Mouse (Mus musculus) limb, embryonic 13.5 days (tissue): ENCODE data around the gene Tmem206. TPM values are rescaled to one million over a fixed set of nuclear protein-coding genes. Genes with fewer than 3 reads are reported as not detected.
A peak's percentile ranks its signal among the peaks of the same experiment; 100 is the strongest.

Experiments
- ATAC-seq: fragments of 200-750 bp; cut with Nextera tagmentation; 2 replicates; pipeline ENCODE4 v1.8.0; 2017; ENCODE audit warnings: low read depth, moderate number of reproducible peaks, moderate TSS enrichment; ENCODE audit not compliant: low FRiP score
- H3K27ac ChIP-seq: fragments of 300-500 bp; sonication (generic); 2 replicates; pipeline ENCODE4 v1.5.1; 2015; ENCODE audit warnings: inconsistent platforms, mild to moderate bottlenecking, moderate library complexity
- H3K27me3 ChIP-seq: fragments of 300-500 bp; sonication (generic); 2 replicates; pipeline ENCODE4 v1.6.1; 2015; ENCODE audit warnings: mild to moderate bottlenecking, inconsistent platforms
- H3K36me3 ChIP-seq: fragments of 300-500 bp; sonication (generic); 2 replicates; pipeline ENCODE4 v1.6.1; 2015; ENCODE audit warnings: inconsistent platforms, mild to moderate bottlenecking, moderate library complexity
- H3K4me1 ChIP-seq: fragments of 300-500 bp; sonication (generic); 2 replicates; pipeline ENCODE4 v1.6.1; 2015; ENCODE audit warnings: inconsistent platforms
- H3K4me2 ChIP-seq: fragments of 300-500 bp; sonication (generic); replicated peaks from 2 replicates; pipeline ENCODE4 v1.6.1; 2015; ENCODE audit warnings: inconsistent platforms, mild to moderate bottlenecking, moderate library complexity
- H3K4me3 ChIP-seq: fragments of 300-500 bp; sonication (generic); 2 replicates; pipeline ENCODE4 v1.5.1; 2015; ENCODE audit warnings: moderate library complexity, mild to moderate bottlenecking, inconsistent platforms
- H3K9ac ChIP-seq: fragments of 300-500 bp; sonication (generic); 2 replicates; pipeline ENCODE4 v1.6.1; 2015; ENCODE audit warnings: mild to moderate bottlenecking, inconsistent platforms
- H3K9me3 ChIP-seq: fragments of 300-500 bp; sonication (generic); 2 replicates; pipeline ENCODE4 v1.6.1; 2016; ENCODE audit warnings: inconsistent platforms
- WGBS: fragments of 180-500 bp; shearing (Covaris S2); methylation state at CpG from one replicate; pipeline ENCODE4 v1.1.7; 2015; 5-methylcytosine and 5-hydroxymethylcytosine counted together
- polyA plus RNA-seq: library from polyadenylated mRNA; unstranded; fragments of >200 nt; fragmentation: Nextera tagmentation; extraction: Ambion mirVana; gene quantifications from 2 replicates; pipeline ENCODE4 v1.2.1, GENCODE M21; 2015

Gene Tmem206
- polyA plus RNA-seq, 1 experiment from 2014 or later = 21.5 TPM

DNA sequence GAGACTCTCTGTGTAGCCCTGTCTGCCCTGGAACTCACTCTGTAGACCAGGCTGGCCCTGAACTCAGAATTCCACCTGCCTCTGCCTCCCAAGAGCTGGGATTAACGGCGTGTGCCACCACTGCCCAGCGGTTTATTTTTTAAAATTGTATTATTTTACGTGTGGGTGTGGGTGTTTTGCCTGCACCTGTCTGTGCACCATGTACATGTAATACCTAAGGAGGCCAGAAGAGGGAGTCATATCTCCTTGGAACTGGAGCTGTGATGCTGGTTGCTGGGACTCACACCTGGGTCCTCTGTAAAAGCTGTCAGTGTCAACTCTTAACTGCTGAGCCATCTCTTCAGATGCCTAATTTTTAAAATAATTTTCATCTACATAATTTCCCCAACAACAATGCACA lies 38.8 kb downstream of the Tmem206 start:
- Histone ChIP-seq H3K27ac (no peak overlapping the region), H3K36me3 (peaks cover 23% of the 10 kb centered on the region), H3K4me3 (no peak overlapping the region), H3K27me3 (no peaks in the 10 kb centered on the region), H3K9me3 (no peaks in the 10 kb centered on the region), H3K9ac (no peak overlapping the region), H3K4me2 (no peak overlapping the region), H3K4me1 (peaks cover 3% of the 10 kb centered on the region)
- WGBS = 75% methylated on average over 4 of the region's 4 CpGs
- no peak for ATAC-seq

DNA sequence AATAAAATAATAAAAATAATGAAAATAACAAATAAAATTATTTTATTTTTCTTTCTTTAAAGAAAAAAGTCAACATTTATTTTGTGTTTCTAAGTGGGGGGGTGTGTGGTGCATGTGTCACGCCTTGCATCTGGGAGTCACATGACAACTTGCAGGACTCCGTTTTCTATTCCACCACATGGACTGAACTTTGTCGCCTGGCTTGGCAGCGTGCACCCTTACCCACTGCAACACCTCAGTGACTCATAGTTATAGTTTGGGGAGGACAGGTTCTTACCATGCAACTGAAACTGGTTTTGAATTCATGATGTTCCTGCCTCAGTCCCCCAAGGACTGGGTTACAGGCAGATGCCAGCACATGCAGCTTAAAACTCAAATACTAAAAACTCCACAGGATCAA lies 42.5 kb downstream of the Tmem206 start:
- 85% methylated on average over 4 of the region's 4 CpGs for WGBS
- Histone ChIP-seq H3K27me3 (no peaks in the 10 kb centered on the region), H3K9me3 (no peaks in the 10 kb centered on the region), H3K27ac (no peak overlapping the region), H3K4me2 (no peak overlapping the region), H3K9ac (no peak overlapping the region), H3K4me3 (no peak overlapping the region), H3K4me1 (peaks cover 6% of the 10 kb centered on the region), H3K36me3 (peaks cover 10% of the 10 kb centered on the region)
- no peak for ATAC-seq

GRCm38 (mm10) chr1:191369140-191369539 lies 43.4 kb downstream of the Tmem206 start:
- H3K4me3 ChIP-seq = no peak overlapping the region
- no peak overlapping the region for H3K9ac ChIP-seq
- no peaks in the 10 kb centered on the region for H3K9me3 ChIP-seq
- H3K27ac ChIP-seq = no peak overlapping the region
- H3K27me3 ChIP-seq = no peaks in the 10 kb centered on the region
- peaks cover 6% of the 10 kb centered on the region for H3K4me1 ChIP-seq
- ATAC-seq = no peak
- H3K4me2 ChIP-seq = no peak overlapping the region
- H3K36me3 ChIP-seq = peaks cover 10% of the 10 kb centered on the region

DNA sequence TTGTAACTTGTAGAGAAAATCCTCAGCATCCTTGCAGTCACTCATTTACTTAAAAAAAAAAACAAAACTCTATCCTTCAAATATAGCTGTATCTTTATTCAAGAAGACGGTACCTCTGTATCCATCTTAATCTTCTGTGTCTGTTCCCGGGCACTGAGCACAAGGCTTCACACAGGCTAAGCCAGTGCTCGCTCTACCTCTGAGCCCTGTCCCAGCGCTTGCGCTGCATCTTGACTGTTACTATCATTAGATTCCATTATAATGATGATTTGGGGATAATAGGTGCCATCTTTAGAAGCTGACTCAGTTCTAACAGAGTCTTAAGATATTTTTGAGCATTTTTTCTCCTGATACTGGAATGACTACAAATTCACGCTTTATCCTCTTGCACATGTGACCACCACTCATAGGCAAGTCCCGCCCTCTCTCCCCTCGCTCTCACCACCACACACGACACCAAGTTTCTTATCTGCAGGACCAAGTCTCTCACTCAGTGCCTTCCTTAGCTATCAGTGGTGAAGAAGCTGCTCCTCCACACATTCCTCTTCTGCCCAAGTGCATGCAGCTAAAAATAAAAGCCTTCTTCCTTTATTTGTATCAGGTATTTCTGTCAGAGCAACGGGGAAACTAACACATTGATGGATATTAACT lies 49.4 kb downstream of the Tmem206 start:
- Histone ChIP-seq H3K4me3 (no peak overlapping the region), H3K4me2 (no peak overlapping the region), H3K9ac (no peak overlapping the region), H3K9me3 (no peaks in the 10 kb centered on the region), H3K27me3 (no peaks in the 10 kb centered on the region), H3K4me1 (0 out of 2 replicates have a peak, but pooled peaks cover 3% of the 10 kb centered on the region), H3K36me3 (peaks cover 2% of the 10 kb centered on the region; the same call in 1 of the 2 replicates), H3K27ac (no peak overlapping the region)
- 90% methylated on average over 10 of the region's 10 CpGs for WGBS
- ATAC-seq = no peak

DNA sequence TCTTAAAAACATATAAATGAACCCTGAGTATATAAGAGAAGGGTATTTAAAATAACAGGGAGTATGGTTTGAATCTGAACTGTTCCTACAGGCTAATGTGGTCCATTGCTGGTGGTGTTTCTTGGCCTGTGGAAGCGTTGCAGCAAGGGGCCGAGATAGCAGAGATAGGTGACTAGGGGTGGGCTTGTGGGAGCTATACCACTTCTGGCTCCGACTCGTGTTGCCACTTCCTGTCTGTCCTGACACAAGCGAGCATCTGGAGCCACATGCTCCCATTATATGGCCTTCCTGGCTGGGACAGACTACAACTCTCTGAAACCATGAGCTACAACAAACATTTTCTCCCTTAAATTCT lies 49.9 kb downstream of the Tmem206 start:
- Histone ChIP-seq H3K9me3 (no peaks in the 10 kb centered on the region), H3K4me1 (0 out of 2 replicates have a peak, but pooled peaks cover 3% of the 10 kb centered on the region), H3K9ac (no peak overlapping the region), H3K4me2 (no peak overlapping the region), H3K27ac (no peak overlapping the region), H3K27me3 (no peaks in the 10 kb centered on the region), H3K4me3 (no peak overlapping the region), H3K36me3 (peaks cover 2% of the 10 kb centered on the region; the same call in 1 of the 2 replicates)
- no peak for ATAC-seq
- 82% methylated on average over 5 of the region's 5 CpGs for WGBS

DNA sequence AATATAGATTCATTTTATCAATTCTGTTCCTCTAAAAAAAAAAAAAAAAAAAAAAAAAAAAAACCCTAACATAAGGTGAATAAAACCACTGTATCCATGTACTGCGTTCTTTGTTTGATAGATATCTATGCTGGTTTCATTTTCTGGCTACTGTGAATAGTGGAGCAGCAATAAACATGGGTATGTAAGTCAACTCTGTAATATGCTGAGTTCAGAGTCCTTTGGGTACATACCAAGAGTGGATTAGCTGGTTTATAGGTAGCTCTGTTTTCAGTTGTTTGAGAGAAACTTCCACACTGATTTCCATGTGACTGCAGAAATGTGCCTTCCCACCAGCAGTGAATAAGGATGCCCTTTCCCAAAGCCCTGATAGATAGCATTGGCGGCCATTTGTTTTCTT lies 52.4 kb downstream of the Tmem206 start:
- WGBS = 93% methylated on average over 2 of the region's 2 CpGs
- ATAC-seq = no peak
- no peaks in the 10 kb centered on the region for H3K36me3 ChIP-seq

DNA sequence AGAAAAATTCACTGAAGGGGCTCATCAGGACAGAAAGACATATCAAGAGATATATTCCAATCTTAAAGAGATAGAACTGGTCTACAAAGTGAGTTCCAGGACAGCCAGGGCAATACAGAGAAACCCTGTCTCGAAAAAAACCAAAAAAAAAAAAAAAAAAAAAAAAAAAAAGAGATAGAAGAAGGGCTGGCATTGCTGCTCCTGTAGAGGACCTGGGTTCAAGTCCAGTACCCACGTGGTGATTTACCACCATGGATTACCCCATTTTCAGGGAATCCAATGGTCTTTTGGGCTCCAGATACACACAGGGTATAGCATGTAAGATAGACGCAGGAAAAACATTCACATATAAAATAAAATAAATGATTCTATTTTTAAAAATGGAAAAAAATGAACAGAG lies 55.1 kb downstream of the Tmem206 start:
- Histone ChIP-seq H3K36me3 (no peaks in the 10 kb centered on the region), H3K27me3 (no peaks in the 10 kb centered on the region), H3K4me1 (no peaks in the 10 kb centered on the region), H3K9me3 (no peaks in the 10 kb centered on the region), H3K4me2 (no peak overlapping the region), H3K27ac (no peak overlapping the region), H3K9ac (no peak overlapping the region), H3K4me3 (no peak overlapping the region)
- ATAC-seq = no peak
- WGBS = 87% methylated on average over 3 of the region's 3 CpGs

More for the DNA sequence above, 52.4 kb downstream of the Tmem206 start:
- no peak overlapping the region for H3K4me2 ChIP-seq
- no peak overlapping the region for H3K9ac ChIP-seq
- H3K4me1 ChIP-seq = no peaks in the 10 kb centered on the region
- no peaks in the 10 kb centered on the region for H3K9me3 ChIP-seq
- H3K27me3 ChIP-seq = no peaks in the 10 kb centered on the region
- H3K4me3 ChIP-seq = no peak overlapping the region
- H3K27ac ChIP-seq = no peak overlapping the region

GRCm38 (mm10) chr1:191381955-191382736 lies 56.4 kb downstream of the Tmem206 start:
- no peak overlapping the region for H3K9ac ChIP-seq
- no peak for ATAC-seq
- no peak overlapping the region for H3K4me3 ChIP-seq
- H3K36me3 ChIP-seq = no peaks in the 10 kb centered on the region
- H3K4me1 ChIP-seq = no peaks in the 10 kb centered on the region
- no peak overlapping the region for H3K4me2 ChIP-seq
- 87% methylated on average over 11 of the region's 11 CpGs for WGBS
- H3K27ac ChIP-seq = no peak overlapping the region
- no peaks in the 10 kb centered on the region for H3K27me3 ChIP-seq
- H3K9me3 ChIP-seq = no peaks in the 10 kb centered on the region

- H3K9me3 ChIP-seq = no peaks in the 10 kb centered on the region
- H3K27me3 ChIP-seq = no peaks in the 10 kb centered on the region
- no peak overlapping the region for H3K9ac ChIP-seq
- ATAC-seq = no peak
- no peaks in the 10 kb centered on the region for H3K36me3 ChIP-seq
- no peak overlapping the region for H3K4me3 ChIP-seq
- H3K4me1 ChIP-seq = no peaks in the 10 kb centered on the region
- 90% methylated on average over 10 of the region's 10 CpGs for WGBS
- no peak overlapping the region for H3K4me2 ChIP-seq
- H3K27ac ChIP-seq = no peak overlapping the region
Observed at GRCm38 (mm10) chr1:191384786-191385430, 59.2 kb downstream of the Tmem206 start.

DNA sequence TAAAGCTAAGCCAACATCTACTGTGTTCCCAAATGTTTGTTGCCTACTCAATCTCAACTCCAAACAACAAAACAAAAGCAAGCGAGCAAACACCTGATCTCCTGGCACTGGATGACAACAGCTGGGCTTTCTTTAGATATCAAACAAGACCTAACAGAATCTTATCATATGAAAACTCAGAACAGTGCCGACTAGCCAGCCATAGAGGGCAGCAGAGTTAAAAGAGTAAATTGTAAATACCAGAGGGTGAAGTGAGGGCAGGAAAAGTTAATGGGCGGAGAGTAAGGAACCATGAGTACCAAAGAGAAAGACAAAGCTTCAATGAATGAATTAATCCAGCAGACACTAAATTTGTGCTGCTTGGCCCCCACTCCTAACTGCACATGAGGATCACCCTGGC lies 65.6 kb downstream of the Tmem206 start:
- no peak overlapping the region for H3K4me2 ChIP-seq
- H3K9me3 ChIP-seq = no peaks in the 10 kb centered on the region
- H3K4me3 ChIP-seq = no peak overlapping the region
- peaks cover 16% of the 10 kb centered on the region; the same call in 1 of the 2 replicates for H3K4me1 ChIP-seq
- WGBS = 24% methylated on average over 3 of the region's 3 CpGs
- H3K27me3 ChIP-seq = no peaks in the 10 kb centered on the region
- no peak for ATAC-seq
- H3K36me3 ChIP-seq = no peaks in the 10 kb centered on the region
- no peak overlapping the region for H3K27ac ChIP-seq
- H3K9ac ChIP-seq = no peak overlapping the region

- no peak overlapping the region for H3K4me3 ChIP-seq
- no peak for ATAC-seq
- peaks cover 18% of the 10 kb centered on the region; the same call in 1 of the 2 replicates for H3K4me1 ChIP-seq
- H3K27ac ChIP-seq = no peak overlapping the region
- no peaks in the 10 kb centered on the region for H3K27me3 ChIP-seq
- no peaks in the 10 kb centered on the region for H3K36me3 ChIP-seq
- WGBS = 75% methylated on average over 3 of the region's 3 CpGs
- H3K9ac ChIP-seq = no peak overlapping the region
- no peak overlapping the region for H3K4me2 ChIP-seq
- no peaks in the 10 kb centered on the region for H3K9me3 ChIP-seq
Observed at GRCm38 (mm10) chr1:191393536-191393935, 67.8 kb downstream of the Tmem206 start.

GRCm38 (mm10) chr1:191394126-191394525 lies 68.4 kb downstream of the Tmem206 start:
- no peak overlapping the region for H3K27ac ChIP-seq
- no peaks in the 10 kb centered on the region for H3K9me3 ChIP-seq
- H3K36me3 ChIP-seq = no peaks in the 10 kb centered on the region
- ATAC-seq = no peak
- H3K4me3 ChIP-seq = no peak overlapping the region
- no peaks in the 10 kb centered on the region for H3K27me3 ChIP-seq
- H3K4me1 ChIP-seq = peaks cover 18% of the 10 kb centered on the region; the same call in 1 of the 2 replicates
- peak overlapping the region; percentile 30 for H3K4me2 ChIP-seq
- no peak overlapping the region for H3K9ac ChIP-seq
- WGBS = 56% methylated on average over 2 of the region's 2 CpGs
